Mouse (Mus musculus) gastrocnemius, postnatal 10 days (tissue): ENCODE measurements around the gene Rtl8b. TPM values are rescaled to one million over a fixed set of nuclear protein-coding genes. Genes with fewer than 3 reads are reported as not detected.

Source experiments
- total RNA-seq, 2 experiments: library from RNA; stranded (reverse); gene quantifications; 2 replicates each; pipeline ENCODE4 v1.2.3; 2021

The Rtl8b gene
- total RNA-seq, 2 experiments from 2014 or later: 87.2 to 94.8 TPM

Other genes with a start within 250 kb of the Rtl8b start
- not detected for gene Etd, start 235.5 kb downstream of the Rtl8b start, total RNA-seq
- gene Rtl8c, start 62.4 kb downstream of the Rtl8b start, total RNA-seq: 10 to 100 TPM; 15.1 to 16.7 TPM
- not detected for gene Gm14597, start 61.4 kb downstream of the Rtl8b start, total RNA-seq
- gene Rtl8a, start 26.7 kb downstream of the Rtl8b start, total RNA-seq: 100 to 1,000 TPM; 106 to 114 TPM
- not detected for gene 4930502E18Rik, start 54.4 kb upstream of the Rtl8b start, total RNA-seq
- gene 1700013H16Rik, start 87.4 kb upstream of the Rtl8b start, total RNA-seq: not detected
- gene Zfp36l3, start 106.0 kb upstream of the Rtl8b start, total RNA-seq: not detected
- 1 to 10 TPM in 1 of 2 experiments, under 1 TPM in 1; 0.75 to 1.1 TPM for gene Xlr, start 127.3 kb upstream of the Rtl8b start, total RNA-seq